Mouse (Mus musculus): ENCODE data around the gene Tecpr2. TPM values are rescaled to one million over a fixed set of nuclear protein-coding genes. Genes with fewer than 3 reads are reported as not detected.
"Not testable (repeated sequence)": the region's sequence is repeated elsewhere in the genome, so short reads cannot be mapped to it uniquely, and the experiment has no call there.

Tecpr2 gene
- 5.3 and 5.4 TPM in 2 replicates for polyA plus RNA-seq (2012; rRNA removed)

DNA sequence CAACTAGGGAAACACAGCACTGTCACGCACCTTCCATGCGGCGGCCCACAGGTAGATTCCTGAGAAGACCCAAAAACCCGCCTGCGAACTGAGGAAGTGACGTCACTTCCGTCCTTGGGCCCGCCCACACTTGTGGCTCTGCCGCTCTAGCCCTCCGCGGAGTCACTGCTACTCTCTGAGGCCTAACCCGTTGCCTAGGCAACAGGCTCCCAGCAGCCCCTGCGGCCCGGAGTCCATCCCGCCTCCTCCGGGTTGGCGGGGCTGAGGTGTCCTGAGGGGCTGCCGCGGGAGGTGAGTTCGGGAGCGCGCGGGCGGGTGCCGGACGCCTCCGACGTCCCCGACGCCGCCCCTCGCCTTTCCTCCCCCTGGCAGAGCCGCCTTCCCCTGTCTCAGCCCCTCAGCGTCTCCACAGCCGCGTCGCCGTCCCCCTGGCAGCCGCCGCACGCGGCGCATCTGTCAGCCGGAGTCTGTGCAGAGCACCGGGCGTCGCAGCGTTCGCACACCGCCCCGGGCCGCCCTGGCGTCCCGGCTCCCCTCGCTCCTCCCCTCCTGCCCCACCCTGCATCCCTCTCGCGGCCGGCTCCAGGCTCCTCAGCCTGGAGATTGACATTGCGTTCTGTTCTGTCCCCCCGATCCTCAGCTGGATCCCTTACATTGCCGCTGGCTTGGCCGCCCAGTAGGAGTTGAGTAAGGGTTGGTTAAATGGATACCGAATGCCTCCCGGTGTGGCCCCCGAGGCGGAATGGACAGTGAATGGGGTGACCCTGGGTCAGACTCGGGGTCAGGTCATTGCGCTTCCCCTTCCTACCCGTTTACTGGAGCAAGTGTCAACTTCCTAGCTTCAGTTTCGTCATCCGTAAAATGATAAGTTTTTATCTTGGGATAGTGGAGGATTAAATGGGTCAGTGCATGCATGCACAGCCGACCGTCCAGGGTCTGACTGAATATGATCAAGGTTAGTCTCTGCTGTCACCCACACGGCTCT, at the start of gene Tecpr2, which contains the start of gene Cinp:
Gene Tecpr2 (plus strand): TSS at position 229 of the 985 bp plus-strand sequence.
Gene Cinp (minus strand): TSS at position 110 of the 985 bp plus-strand sequence.
- DNase-seq (ENCODE audit: low spot score), result peak; percentile 88

DNA sequence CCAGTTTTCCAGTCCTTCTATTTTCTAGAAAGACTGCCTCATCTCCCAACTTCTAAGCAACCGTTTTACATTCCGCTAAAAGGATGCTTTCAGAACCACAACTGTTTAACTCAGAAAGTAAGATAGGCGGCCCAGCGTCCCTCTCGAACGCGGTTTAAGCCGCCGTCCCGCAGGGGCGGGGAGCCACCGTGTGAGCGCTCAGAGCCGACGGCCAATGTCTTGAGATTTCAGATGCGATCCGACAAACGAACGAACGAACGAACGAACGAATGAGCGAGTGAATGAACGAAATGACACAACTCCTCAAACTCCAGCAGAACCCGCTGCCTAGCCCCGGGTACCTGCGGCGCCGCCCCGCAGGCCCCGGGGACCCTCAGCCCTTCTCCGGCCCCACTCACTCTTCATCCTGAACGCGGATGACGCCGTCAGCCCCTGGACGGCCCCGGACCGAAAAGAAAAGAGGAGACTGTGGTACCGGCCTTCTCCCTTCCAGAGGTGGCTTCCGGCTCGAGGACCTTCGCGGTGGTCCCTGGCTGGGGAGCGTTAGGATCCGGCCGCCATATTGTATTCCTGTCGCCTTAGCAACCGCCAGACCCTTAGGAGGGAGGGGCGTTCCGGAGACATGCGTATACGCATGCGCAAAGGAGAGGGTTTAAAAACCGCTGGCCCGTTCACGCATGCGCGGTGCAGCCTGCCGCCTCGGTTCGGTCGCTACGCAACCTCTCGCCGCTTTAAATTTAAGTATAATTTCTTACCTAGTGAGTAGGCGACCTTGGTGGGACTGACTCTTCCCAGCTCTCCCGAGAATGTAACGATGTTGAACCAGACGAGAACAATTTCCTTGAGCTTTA, 48.5 kb upstream of the Tecpr2 start, which contains the start of gene Mok:
Gene Mok (minus strand): TSS at position 592 of the 851 bp plus-strand sequence.
- DNase-seq (ENCODE audit: low spot score), result peak; percentile 92

DNA sequence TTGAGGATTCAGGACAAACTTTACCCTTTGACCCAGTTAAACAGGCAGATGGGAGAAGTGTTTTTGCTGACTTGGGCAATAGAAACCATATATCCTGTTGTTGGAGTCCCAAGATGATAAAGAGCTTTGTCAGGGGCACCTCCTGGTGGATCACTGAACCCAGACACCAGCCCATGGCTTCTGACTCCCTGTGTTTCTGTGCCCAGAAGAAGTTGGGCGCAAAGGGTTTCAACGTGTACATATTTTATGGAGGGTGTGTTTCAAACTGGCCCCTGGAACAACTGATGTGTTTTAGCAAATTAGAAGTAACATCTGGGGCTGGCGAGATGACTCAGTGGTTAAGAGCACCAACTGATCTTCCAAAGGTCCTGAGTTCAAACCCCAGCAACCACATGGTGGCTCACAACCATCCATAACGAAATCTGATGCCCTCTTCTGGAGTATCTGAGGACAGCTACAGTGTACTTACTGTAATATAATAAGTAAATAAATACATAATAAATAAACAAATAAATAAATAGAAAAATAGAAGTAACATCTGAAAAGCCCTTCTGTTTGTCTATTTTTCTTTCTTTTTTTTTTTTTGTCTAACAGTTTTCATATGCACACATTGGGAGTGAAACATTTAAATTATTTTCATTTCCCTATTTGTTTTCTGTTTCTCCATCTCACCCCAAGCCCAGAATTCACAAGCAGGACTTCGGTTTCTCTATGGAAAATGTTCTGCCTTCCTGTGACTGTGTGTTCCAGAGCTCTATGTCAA, 47.2 kb upstream of the Tecpr2 start:
- DNase-seq (ENCODE audit: low spot score), result no peak

DNA sequence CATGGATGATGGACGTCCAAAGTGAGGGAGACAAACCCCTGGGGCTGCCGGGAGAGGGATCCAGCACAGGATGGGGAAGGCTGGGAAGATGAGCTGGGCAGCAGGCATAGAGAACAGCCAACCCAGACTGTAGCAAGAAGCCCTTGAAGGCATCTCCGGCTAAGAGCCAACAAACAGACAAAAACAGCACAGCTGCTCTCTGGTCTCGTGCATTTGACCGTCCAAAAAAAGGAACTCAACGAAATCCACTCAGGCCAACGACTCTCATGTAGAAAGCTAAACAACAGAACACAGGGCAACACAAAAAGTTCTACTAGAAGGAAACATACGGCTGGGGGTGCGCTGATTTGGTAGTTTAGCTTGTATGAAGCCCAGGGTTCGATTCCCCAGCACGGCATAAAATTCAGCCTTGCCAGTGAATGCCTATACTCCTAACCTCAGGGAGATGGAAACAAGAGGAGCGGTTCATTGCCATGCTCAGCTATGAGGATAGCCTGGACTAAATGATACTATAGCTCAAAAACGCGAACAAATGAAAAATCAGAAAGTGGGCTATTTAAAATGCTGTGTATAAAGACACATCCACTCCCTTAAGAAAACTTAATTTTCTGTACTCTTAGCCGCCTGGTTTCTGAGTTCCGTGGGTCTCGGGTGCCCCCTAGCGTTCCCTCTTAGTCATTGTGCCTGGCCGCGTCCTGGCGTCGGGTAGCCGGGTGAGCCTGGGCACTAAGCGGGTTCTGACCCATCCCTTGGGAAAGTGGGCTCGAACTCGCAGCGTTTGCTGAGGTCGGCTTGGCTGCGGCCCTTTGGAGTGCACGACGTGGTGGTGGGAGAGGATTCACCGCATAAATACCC, 45.6 kb upstream of the Tecpr2 start:
- DNase-seq (ENCODE audit: low spot score), result peak; percentile 72

DNA sequence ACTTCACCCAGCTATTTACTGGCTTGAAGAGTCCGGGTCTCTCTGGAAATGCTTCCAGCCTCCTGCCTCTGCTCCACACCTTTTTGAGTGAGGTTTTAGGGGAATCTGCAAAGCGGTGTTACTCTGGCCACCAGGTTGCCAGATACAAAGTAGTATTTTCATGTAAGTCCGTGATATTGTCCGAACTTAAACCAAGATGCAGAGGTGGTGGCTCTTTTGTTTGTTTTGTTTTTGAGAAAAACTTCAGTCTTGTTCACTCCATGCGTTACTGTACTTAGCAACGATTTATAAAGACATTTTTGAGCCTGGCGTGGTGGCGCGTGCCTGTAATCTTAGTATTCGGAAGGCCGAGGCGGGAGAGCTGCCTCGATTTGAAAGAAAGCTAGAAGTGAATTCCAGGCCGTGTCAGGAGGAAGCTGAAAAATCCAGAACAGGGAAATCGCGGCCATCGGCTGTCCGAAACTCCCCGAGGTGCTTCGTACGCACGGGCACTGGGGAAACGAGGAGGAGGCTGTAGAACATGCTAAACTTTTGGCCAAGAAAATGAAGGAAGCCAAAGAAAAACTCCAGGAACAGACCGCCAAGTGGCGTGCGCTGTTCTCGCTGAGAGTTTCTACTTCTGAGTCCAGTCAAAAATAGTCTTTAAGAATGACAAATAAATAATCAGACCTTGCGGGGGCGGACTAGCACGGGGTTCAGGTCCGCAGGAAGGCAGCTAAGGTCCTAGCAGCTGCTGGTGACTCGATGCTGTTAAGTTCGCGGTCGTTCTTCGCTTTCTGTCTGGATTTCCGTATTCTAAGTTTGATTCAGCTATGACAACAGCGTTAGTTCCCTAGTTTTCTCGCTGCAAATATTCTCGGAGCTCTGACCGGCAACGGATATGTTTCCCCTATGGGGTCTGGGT, 44.6 kb upstream of the Tecpr2 start:
- DNase-seq (ENCODE audit: low spot score), result no peak

DNA sequence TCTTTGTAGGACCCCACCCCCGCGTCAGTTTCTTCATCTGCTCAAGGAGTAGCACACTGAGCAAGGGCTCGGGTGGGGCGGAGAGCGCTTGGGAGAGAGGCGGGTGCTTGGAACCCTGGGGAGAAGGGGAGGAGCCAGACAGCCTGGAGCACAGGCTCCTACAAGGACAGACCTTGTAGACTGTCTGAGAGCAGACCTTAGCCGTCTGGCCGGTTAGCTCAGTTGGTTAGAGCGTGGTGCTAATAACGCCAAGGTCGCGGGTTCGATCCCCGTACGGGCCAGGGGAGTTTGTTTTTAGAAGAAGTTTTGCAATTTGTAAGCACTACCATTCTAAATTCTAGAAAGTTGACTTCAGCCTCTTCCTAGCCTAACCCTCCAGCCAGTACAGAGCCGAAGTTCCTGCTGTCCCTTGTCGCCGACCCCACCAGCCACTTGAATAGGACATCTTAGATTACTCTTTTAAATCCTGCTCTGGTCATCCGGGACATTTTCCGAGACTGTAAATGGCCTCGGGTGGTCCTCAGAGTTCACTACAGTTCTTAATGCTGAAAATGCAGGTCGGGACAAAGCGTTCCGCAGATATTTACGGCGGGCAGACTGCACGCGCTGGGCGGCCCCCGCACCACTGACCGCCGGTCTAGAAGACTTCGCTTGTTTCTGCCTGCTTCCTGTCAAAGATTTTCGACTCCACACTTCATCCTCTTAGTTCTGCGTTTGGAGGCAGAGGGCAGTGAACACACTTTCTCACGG, 43.8 kb upstream of the Tecpr2 start:
- DNase-seq (ENCODE audit: low spot score), result peak; percentile 96

DNA sequence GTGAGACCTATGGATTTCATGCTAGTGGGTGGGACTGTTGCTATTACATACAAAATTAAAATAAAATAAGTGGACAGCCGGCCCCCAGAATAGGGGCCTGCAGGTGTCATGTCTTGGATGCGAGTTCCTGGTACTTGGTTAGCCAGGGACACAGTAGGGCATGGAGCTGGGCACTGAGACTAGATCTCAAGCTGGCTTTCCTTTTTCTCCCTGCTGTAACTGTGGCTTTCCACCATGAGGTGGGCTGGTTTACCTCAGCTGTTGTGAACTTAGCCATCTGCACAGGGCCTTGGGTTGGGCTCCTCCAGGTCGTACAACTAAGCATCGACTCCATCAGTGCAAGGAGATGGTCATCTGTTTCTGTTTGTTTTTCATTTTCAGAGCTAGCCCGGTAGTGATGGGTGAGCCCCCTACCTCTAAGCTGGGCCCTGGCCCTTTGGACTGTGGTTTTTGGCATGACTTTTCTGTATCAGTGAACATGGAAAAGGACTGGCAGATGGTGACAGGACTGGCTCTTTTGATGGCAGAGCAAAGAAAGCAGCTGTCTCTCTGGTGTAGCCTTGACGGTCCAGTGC, 42.8 kb upstream of the Tecpr2 start:
- DNase-seq (ENCODE audit: low spot score), result no peak

DNA sequence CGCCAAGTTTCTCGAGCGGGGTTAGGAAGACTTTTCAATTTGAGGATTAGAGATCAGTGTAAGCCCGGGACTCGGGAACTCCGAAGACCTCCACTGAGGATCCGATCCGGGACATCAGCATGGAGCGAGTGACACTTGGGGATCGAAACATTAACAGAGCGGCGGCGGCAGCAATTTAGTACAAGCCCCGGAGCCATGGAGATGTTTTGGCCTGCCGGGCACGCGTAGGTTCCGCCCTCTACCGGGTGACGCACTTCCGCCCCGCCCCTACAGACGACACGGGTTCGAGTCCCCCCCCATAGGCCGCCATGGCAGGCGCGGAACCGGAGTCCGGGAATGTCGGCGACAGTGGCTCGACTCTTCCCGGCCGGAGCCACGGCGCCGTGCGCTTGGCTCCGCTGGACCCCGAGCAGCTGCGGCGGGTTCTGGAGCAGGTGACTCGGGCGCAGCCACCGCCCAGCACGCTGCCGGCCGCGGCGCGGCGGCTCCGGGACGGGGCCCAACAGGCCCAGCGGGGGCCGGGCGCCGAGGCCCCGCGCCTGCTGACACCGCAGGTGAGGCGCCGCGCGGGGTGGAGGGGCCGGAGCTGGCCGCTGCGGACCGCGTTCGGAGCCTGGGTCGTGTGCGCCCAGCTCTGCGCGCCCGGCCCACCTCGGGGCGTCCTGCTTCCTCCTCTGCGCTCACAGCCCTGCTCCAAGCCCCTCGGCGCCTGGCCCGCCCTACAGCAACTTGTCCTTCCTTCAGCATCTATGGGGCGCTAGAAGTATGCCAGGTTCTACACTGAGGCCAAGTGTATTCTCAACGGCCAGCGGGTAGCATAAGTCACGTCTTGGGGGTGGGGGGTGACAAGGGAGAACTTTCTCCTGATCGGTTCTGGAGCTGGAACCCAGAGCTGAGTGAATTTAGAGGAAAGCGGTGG, 38.8 kb upstream of the Tecpr2 start, which contains the start of gene Zfp839:
Gene Zfp839 (plus strand): TSS at position 244 of the 919 bp plus-strand sequence.
- peak; percentile 85 for DNase-seq (ENCODE audit: low spot score)

DNA sequence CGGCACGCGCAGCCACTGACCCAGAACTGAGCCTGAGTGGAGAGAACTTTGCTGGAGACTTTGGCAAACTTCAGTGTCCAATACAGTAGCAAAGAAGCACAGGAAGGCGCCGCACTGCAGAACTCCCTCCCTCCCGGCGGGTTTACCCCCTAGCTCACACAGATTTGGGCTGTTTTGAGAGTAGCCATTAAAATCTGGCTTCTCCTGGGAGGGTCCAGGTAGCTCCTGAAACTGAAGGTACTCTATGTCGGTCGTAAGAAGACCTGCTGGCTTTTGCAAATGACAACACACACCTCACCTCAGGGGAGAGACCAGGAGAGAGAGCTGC, 38.2 kb upstream of the Tecpr2 start:
- no peak for DNase-seq (ENCODE audit: low spot score)

DNA sequence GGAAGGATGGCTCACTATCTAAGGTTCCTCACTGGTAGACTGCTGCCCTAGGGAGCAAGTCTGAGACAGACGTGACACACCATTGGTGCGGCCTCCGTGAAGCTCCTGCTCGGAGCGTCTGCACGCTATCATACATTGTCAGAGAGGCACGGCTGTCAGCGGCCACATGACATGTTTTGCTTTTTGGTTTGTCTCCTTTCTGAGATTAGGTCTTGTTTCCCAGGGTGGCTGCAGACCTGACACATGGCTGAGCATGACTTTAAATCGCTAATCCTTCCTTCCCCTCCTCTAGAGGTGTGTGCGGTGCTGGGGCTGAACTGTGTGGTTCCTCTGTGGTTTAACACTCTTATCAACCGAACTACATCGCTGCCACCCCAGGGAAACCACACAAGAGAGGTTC, 37.6 kb upstream of the Tecpr2 start:
- DNase-seq (ENCODE audit: low spot score), result no peak

DNA sequence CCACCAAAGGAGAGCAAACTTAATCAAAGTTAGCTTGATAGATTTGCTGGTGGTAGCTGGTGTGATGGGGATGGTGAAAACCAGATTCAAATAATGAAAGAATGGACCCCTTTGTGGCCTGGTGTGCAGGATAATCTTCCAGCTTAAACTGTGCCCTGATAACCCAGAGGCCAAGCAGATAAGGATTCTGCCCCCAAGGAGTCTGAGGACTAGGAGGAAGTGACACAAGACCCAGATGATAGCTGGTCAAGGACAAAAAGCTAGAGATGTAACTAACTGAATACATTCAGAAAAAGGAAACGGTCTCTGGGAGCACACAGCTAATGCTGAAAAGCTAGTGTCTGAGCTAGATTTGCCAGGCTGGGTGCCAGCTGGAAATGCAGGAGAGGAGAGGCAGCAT, 37.1 kb upstream of the Tecpr2 start:
- DNase-seq (ENCODE audit: low spot score), result no peak

DNA sequence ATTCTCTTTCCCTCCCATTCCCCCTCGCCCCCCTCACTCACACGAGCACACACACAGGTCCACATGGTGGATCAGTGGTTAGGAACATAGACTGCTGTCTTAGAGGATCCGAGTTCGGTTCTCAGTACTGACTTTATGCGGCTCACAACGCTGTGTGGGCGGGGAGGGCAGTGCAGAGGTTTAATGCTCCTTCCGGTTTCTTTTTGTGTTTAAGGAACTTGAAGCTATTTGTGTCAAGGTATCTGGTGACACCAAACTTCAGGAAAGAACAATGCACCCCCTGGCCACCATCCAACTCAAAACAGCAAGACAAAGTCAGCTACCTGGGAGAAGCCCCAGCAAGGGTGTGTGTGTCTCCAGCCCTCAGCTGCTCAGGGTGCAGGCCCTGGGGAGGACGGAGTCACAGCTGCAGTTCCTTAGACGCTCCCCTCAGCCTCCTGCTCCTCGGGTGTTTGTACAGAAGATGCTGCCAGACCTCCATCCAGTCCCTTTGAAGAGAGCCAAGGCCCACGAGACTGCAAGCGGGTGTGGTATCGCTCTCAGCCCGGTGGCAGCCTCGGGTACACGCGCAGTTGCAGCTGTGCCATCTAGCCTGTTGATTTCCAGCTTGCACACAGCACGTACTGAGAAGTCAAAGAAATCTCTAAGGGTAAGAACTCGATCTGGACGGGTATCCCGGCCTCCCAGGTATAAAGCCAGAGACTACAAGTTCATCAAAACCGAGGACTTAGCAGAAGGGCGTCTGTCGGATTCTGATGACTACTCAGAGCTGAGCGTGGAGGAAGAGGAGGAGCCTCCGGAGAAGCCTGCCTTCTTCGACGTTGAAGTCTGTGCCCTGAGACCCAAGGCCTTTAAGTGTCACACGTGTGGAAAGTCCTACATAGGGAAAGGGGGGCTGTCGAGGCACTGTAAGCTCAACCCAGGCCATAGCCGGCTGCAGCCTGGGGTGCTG, 34.0 kb upstream of the Tecpr2 start:
- no peak for DNase-seq (ENCODE audit: low spot score)

DNA sequence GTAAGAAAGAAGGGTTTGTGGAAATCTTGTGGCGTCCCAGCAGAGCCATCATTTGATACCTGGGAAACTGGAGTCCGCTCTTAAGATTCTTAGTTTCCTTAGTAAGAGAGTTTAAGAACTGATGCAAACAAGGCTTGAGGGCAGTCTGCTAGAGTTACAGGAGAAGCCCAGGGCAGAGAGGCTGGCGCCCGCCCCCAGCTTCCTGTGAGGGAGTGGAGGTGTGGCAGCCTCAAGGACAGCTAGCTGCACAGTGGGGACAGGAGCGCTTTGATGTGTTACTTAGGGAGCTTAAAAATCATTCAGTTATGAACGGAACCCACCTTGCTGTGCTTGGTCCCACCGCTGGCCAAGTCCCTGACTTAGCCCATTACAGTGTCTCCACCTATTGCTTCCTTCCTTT, 31.9 kb upstream of the Tecpr2 start:
- DNase-seq (ENCODE audit: low spot score), result no peak

DNA sequence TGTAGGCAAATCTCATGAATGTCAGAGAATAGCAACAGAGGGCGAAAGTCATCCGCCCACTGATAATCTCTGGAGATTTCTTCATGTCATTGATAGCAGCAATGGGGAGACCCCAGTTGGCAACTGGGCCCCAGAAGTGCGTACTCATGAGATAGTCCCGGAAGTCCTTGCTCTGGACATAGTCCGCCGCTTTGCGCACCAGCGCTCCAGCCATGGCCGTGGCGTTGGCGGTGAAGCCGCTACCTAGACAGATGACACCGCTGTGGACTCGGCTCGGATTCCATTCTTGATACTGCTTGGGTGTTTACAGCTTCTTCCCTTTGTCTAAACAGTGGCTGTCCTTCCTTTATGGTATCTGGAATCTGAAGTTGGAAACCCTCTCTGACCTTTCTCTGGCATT, 30.4 kb upstream of the Tecpr2 start:
- not testable (repeated sequence) for DNase-seq (ENCODE audit: low spot score)

DNA sequence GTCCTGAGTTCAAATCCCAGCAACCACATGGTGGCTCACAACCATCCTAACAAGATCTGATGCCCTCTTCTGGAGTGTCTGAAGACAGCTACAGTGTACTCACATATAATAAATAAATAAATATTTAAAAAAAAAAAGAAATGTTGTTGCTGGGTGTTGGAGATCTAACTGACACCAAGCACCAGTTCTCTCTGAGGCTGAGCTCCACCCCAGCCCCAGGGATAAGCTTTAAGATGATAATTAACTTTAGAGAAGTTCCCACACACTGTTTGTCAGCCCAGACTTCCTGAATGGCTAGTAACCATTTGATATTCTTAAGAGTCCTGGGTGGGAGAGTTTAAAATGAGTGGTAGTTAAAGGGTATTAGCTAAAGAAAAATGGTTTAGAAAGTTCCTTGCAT, 28.8 kb upstream of the Tecpr2 start:
- no peak for DNase-seq (ENCODE audit: low spot score)

DNA sequence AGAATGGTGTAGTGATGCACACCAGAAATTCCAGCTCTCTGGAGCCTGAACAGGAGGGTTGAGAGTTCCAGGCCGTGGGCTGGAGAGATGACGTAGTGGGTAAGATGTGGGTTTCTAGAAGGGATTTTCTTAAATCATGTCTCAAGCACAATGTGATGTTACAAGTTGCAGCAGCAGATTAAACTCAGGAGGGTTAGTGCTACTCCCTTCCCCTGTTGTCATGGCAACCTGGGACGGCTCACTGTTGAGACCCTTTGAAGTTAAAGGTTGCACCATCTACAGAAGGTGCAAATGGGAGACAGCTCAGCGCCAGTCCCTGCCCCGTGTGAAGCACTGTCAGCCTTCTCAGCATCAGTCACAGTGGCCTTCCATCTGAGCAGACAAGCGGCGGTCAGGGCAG, 27.8 kb upstream of the Tecpr2 start:
- no peak for DNase-seq (ENCODE audit: low spot score)

Data from urinary bladder, adult 2 months (tissue).